Mouse (Mus musculus) erythroblast, embryonic 14.5 days (primary cell): ENCODE data around the gene Mat2a. TPM values are rescaled to one million over a fixed set of nuclear protein-coding genes. Genes with fewer than 3 reads are reported as not detected.
A peak's percentile ranks its signal among the peaks of the same experiment; 100 is the strongest.

Experiments
- H3K27me3 ChIP-seq: 2 replicates; pipeline ENCODE4 v1.6.1; 2012; ENCODE audit warnings: inconsistent platforms; ENCODE audit not compliant: control insufficient read depth
- H3K36me3 ChIP-seq: 2 replicates; pipeline ENCODE4 v1.6.1; 2012; ENCODE audit warnings: mild to moderate bottlenecking, inconsistent platforms; ENCODE audit not compliant: control insufficient read depth
- H3K4me1 ChIP-seq: 2 replicates; pipeline ENCODE4 v1.6.1; 2012; ENCODE audit warnings: inconsistent platforms; ENCODE audit not compliant: control insufficient read depth
- H3K4me3 ChIP-seq: replicated peaks from 2 replicates; pipeline ENCODE3; 2012; ENCODE audit warnings: moderate library complexity, mild to moderate bottlenecking, inconsistent platforms
- H3K9me3 ChIP-seq: 2 replicates; pipeline ENCODE4 v1.6.1; 2012; ENCODE audit warnings: low read length, inconsistent platforms, mixed read lengths; ENCODE audit not compliant: control insufficient read depth
- GATA1 ChIP-seq: IDR thresholded peaks from 2 replicates; pipeline ENCODE4 v1.6.1; 2012; ENCODE audit warnings: low read length, inconsistent platforms, mixed read lengths
- TAL1 ChIP-seq: IDR thresholded peaks from 3 replicates; pipeline ENCODE4 v1.6.1; 2012; ENCODE audit warnings: low read length, inconsistent platforms, mixed read lengths
- polyA plus RNA-seq: library from polyadenylated mRNA; stranded (reverse); fragments of >175 nt; gene quantifications from 2 replicates; pipeline ENCODE4 v1.2.3, GENCODE M21; 2012

The Mat2a gene
- polyA plus RNA-seq, 1 experiment, result 2.0 TPM

DNA sequence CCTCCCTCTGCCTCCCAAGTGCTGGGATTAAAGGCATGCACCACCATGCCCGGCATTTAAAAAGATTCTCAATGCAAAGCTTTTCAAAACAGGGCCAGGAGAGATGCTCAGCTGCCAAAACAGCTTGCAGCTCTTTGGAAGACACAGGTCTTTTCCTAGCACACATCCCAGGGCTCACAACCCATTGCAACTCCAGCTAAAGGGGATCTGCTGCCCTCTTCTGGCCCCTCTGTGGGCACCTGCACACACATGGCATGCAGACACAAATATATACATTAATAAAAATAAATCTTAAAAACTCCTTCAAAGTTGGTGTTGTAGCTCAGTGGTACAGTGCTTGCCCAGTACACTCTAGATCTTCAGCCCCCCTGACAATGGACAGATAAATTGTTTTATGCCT lies 29.4 kb downstream of the Mat2a start:
- Histone ChIP-seq H3K9me3 (no peaks in the 10 kb centered on the region), H3K27me3 (peaks cover 4% of the 10 kb centered on the region), H3K4me1 (peaks cover 33% of the 10 kb centered on the region), H3K36me3 (no peaks in the 10 kb centered on the region), H3K4me3 (no peak overlapping the region)
- TF ChIP-seq TAL1 (no peak), GATA1 (no peak)

GRCm38 (mm10) chr6:72409567-72409966 lies 29.8 kb downstream of the Mat2a start:
- Histone ChIP-seq H3K27me3 (peaks cover 4% of the 10 kb centered on the region), H3K4me3 (no peak overlapping the region), H3K9me3 (no peaks in the 10 kb centered on the region), H3K4me1 (peaks cover 29% of the 10 kb centered on the region), H3K36me3 (no peaks in the 10 kb centered on the region)
- TF ChIP-seq TAL1 (no peak), GATA1 (no peak)

DNA sequence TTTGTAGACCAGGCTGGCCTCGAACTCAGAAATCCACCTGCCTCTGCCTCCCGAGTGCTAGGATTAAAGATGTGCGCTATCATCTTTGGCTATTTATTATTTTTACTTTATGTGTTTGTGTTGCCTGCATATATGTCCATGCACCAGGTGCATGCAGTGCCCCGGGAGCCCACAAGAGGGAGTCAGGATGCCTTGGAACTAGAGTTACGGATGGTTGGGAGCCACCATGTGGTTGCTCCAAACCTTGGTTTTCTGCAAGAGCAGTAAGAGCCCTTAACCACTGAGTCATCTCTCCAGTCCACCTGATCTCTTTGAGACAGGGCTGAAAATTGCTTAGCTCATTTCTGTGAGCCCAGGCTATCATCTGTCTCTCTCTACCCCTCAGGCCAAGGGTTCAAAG lies 32.2 kb downstream of the Mat2a start:
- peaks cover 17% of the 10 kb centered on the region for H3K4me1 ChIP-seq
- TF ChIP-seq GATA1, result no peak
- no peak for TF ChIP-seq TAL1
- H3K4me3 ChIP-seq, result no peak overlapping the region
- no peaks in the 10 kb centered on the region for H3K36me3 ChIP-seq
- no peaks in the 10 kb centered on the region for H3K9me3 ChIP-seq
- peaks cover 4% of the 10 kb centered on the region for H3K27me3 ChIP-seq

DNA sequence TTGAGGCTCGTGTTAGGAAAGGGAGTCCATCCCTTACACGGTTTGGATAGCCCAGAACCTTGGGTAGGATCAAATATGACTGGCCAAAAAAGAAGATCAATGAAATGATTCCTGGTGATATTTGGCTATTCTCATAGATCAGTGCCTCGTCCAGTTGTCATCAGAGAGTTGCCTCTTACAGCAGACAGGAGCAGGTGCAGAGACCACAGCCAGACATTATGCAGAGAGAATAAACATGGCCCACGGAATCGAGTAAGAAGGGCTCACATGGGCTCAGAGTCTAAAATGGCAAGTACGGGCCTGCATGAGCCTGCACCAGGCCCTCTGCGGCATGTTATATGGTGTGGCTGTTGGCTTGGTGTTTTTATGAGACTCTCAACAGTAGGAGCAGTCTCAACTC lies 34.0 kb downstream of the Mat2a start:
- no peak overlapping the region for H3K4me3 ChIP-seq
- H3K36me3 ChIP-seq, result no peaks in the 10 kb centered on the region
- TF ChIP-seq TAL1, result no peak
- TF ChIP-seq GATA1, result no peak
- H3K27me3 ChIP-seq, result no peaks in the 10 kb centered on the region
- no peaks in the 10 kb centered on the region for H3K9me3 ChIP-seq
- H3K4me1 ChIP-seq, result peaks cover 21% of the 10 kb centered on the region

GRCm38 (mm10) chr6:72401875-72402274 lies 37.5 kb downstream of the Mat2a start:
- H3K36me3 ChIP-seq, result no peaks in the 10 kb centered on the region
- H3K4me1 ChIP-seq, result peaks cover 21% of the 10 kb centered on the region
- H3K9me3 ChIP-seq, result no peaks in the 10 kb centered on the region
- TF ChIP-seq GATA1, result no peak
- H3K4me3 ChIP-seq, result no peak overlapping the region
- no peaks in the 10 kb centered on the region for H3K27me3 ChIP-seq

- H3K36me3 ChIP-seq, result peaks cover 10% of the 10 kb centered on the region
- H3K4me3 ChIP-seq, result no peak overlapping the region
- TF ChIP-seq GATA1 (no peak), TAL1 (no peak)
- H3K27me3 ChIP-seq, result no peaks in the 10 kb centered on the region
- peaks cover 29% of the 10 kb centered on the region for H3K4me1 ChIP-seq
- H3K9me3 ChIP-seq, result no peaks in the 10 kb centered on the region
Observed at GRCm38 (mm10) chr6:72399967-72400366, 39.4 kb downstream of the Mat2a start.

GRCm38 (mm10) chr6:72396837-72397251 lies 42.5 kb downstream of the Mat2a start:
- peaks cover 40% of the 10 kb centered on the region for H3K36me3 ChIP-seq
- TF ChIP-seq GATA1 (no peak), TAL1 (no peak)
- no peaks in the 10 kb centered on the region for H3K27me3 ChIP-seq
- H3K4me3 ChIP-seq, result no peak overlapping the region
- H3K4me1 ChIP-seq, result peaks cover 50% of the 10 kb centered on the region
- H3K9me3 ChIP-seq, result no peaks in the 10 kb centered on the region

GRCm38 (mm10) chr6:72392341-72392740 lies 47.0 kb downstream of the Mat2a start:
- H3K27me3 ChIP-seq, result no peaks in the 10 kb centered on the region
- peaks cover 65% of the 10 kb centered on the region for H3K36me3 ChIP-seq
- no peaks in the 10 kb centered on the region for H3K9me3 ChIP-seq
- H3K4me1 ChIP-seq, result peaks cover 62% of the 10 kb centered on the region
- no peak for TF ChIP-seq GATA1
- TF ChIP-seq TAL1, result no peak
- H3K4me3 ChIP-seq, result peak overlapping the region; percentile 82

DNA sequence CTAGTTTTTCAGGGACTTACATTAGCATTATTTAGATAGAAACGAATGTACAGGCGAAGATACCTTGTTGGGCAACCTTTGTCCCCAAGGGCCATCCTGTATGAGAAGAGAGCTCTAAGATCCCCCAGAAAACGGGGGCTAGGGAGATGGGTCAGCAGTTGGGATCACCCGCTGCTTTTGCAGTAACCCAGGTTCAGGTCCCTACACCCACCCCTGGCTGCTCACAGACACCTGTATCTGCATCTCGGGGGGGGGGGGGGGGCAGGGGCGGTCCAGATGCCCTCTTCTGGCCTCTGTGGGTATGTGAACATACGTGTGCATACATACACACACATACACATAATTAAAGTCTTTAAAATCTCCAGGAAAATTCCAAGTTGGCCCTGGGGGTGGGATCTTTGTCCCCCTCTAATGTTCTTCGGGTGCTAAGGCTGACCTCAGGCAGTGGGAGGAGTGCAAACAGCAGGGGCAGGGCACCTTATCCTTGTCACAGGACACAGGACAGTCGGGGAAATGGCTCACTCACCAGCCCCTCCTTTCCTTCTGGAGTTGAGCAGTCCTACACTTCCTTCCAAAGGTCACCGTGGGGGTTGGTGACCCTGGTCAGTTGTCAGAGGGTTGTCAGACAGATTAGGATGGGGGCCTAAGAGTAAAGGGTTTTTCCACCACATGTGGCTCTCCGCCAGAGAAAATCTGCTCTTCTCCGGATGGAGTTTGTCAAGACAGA lies 48.4 kb downstream of the Mat2a start:
- TF ChIP-seq GATA1 (no peak), TAL1 (no peak)
- H3K27me3 ChIP-seq, result no peaks in the 10 kb centered on the region
- H3K9me3 ChIP-seq, result no peaks in the 10 kb centered on the region
- H3K4me1 ChIP-seq, result peaks cover 71% of the 10 kb centered on the region
- peaks cover 76% of the 10 kb centered on the region for H3K36me3 ChIP-seq
- peak overlapping the region; percentile 82 for H3K4me3 ChIP-seq
